Mouse (Mus musculus): Measurements from ENCODE around the gene Asb2. TPM values are rescaled to one million over a fixed set of nuclear protein-coding genes. Genes with fewer than 3 reads are reported as not detected.

The Asb2 gene
- polyA plus RNA-seq (2012) = not detected in 2 replicates

- TF ChIP-seq GATA1 (IDR thresholded peaks at IDR 0.05; ENCODE audit: low read length) = no peak
Measured at GRCm38 (mm10) chr12:103355746-103356414, at the start of gene Asb2. Gene Asb2, minus strand, starts transcription at chr12:103356001.

GRCm38 (mm10) chr12:103404131-103404530, 48.3 kb upstream of the Asb2 start:
- TF ChIP-seq GATA1 (IDR thresholded peaks at IDR 0.05; ENCODE audit: low read length) = no peak

- TF ChIP-seq GATA1 (IDR thresholded peaks at IDR 0.05; ENCODE audit: low read length) = no peak
Measured at GRCm38 (mm10) chr12:103396751-103397150, 41.0 kb upstream of the Asb2 start.

- no peak for TF ChIP-seq GATA1 (IDR thresholded peaks at IDR 0.05; ENCODE audit: low read length)
Measured at GRCm38 (mm10) chr12:103395486-103396275, 39.9 kb upstream of the Asb2 start.

- TF ChIP-seq GATA1 (IDR thresholded peaks at IDR 0.05; ENCODE audit: low read length) = peak; percentile 99
Measured at GRCm38 (mm10) chr12:103393528-103393927, 37.7 kb upstream of the Asb2 start.

- TF ChIP-seq GATA1 (IDR thresholded peaks at IDR 0.05; ENCODE audit: low read length) = no peak
Measured at GRCm38 (mm10) chr12:103391098-103391497, 35.3 kb upstream of the Asb2 start.

- TF ChIP-seq GATA1 (IDR thresholded peaks at IDR 0.05; ENCODE audit: low read length) = no peak
Measured at GRCm38 (mm10) chr12:103389982-103390381, 34.2 kb upstream of the Asb2 start.

- no peak for TF ChIP-seq GATA1 (IDR thresholded peaks at IDR 0.05; ENCODE audit: low read length)
Measured at GRCm38 (mm10) chr12:103389348-103389727, 33.5 kb upstream of the Asb2 start.

GRCm38 (mm10) chr12:103388505-103389347, 32.9 kb upstream of the Asb2 start, which contains the start of gene Otub2:
Gene Otub2, plus strand, starts transcription at chr12:103388682.
- no peak for TF ChIP-seq GATA1 (IDR thresholded peaks at IDR 0.05; ENCODE audit: low read length)

GRCm38 (mm10) chr12:103380226-103380625, 24.4 kb upstream of the Asb2 start:
- no peak for TF ChIP-seq GATA1 (IDR thresholded peaks at IDR 0.05; ENCODE audit: low read length)

- TF ChIP-seq GATA1 (IDR thresholded peaks at IDR 0.05; ENCODE audit: low read length) = no peak
Measured at GRCm38 (mm10) chr12:103376774-103377173, 21.0 kb upstream of the Asb2 start.

- no peak for TF ChIP-seq GATA1 (IDR thresholded peaks at IDR 0.05; ENCODE audit: low read length)
Measured at GRCm38 (mm10) chr12:103376124-103376523, 20.3 kb upstream of the Asb2 start.

- TF ChIP-seq GATA1 (IDR thresholded peaks at IDR 0.05; ENCODE audit: low read length) = no peak
Measured at GRCm38 (mm10) chr12:103373530-103374236, 17.9 kb upstream of the Asb2 start.

GRCm38 (mm10) chr12:103371711-103372110, 15.9 kb upstream of the Asb2 start:
- TF ChIP-seq GATA1 (IDR thresholded peaks at IDR 0.05; ENCODE audit: low read length) = no peak

- TF ChIP-seq GATA1 (IDR thresholded peaks at IDR 0.05; ENCODE audit: low read length) = no peak
Measured at GRCm38 (mm10) chr12:103370861-103371260, 15.1 kb upstream of the Asb2 start.

Measured in G1E-ER4 (cell line).